Mouse (Mus musculus): ENCODE measurements around the gene Tm2d3. TPM values are rescaled to one million over a fixed set of nuclear protein-coding genes. Genes with fewer than 3 reads are reported as not detected.

Gene Tm2d3
- total and polyA plus RNA-seq, 3 experiments, result 21.2 to 51.2 (median 24.0) TPM

GRCm38 (mm10) chr7:65678900-65679595 is 11.9 kb upstream of the Tm2d3 start:
- WGBS, result 61% methylated on average over 7 of the region's 7 CpGs

DNA sequence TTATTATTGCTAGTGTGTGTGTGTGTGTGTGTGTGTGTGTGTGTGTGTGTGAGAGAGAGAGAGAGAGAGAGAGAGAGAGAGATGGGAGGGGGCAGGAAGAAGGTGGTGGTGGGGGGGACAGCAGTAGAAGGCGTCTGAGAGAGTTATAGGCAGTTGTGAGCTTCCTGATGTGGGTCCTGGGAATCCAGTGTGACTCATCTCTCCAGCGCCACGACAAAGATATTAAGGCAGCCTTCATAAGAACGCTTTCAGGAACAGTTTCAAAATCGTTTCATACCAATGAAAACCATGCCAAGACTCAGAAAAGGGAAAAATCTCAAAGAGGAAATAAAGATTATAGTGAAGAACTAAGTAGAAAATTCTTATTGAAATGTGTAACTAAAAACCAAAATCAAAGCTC is 9.8 kb upstream of the Tm2d3 start:
- intact Hi-C loops (cut with DNase I), result no loop called here
- H3K79me2 ChIP-seq (replicated peaks; ENCODE audit: control insufficient read depth, insufficient read depth, low read length), result no peaks in the 10 kb centered on the region
- H3K4me3 ChIP-seq, result no peak overlapping the region
- H3K27ac ChIP-seq, result no peak overlapping the region
- no peak for DNase-seq
- 39% methylated on average over 5 of the region's 5 CpGs for WGBS
- TF ChIP-seq POLR2A (IDR thresholded peaks at IDR 0.05; ENCODE audit: insufficient read depth, low read depth, low read length) (no peak), CTCF (IDR thresholded peaks at IDR 0.05) (no peak), EP300 (IDR thresholded peaks at IDR 0.05; ENCODE audit: insufficient read depth, low read depth, low read length) (no peak)
- no peaks in the 10 kb centered on the region for H3K27me3 ChIP-seq (ENCODE audit: control insufficient read depth, insufficient read depth, low read length)
- H3K4me1 ChIP-seq (ENCODE audit: control insufficient read depth, insufficient read depth, low read length), result no peaks in the 10 kb centered on the region
- H3K36me3 ChIP-seq (ENCODE audit: control insufficient read depth, insufficient read depth, low read length), result no peaks in the 10 kb centered on the region
- no peak overlapping the region for H3K9ac ChIP-seq (ENCODE audit: low read depth, low read length)

More at GRCm38 (mm10) chr7:65678900-65679595, 11.9 kb upstream of the Tm2d3 start:
- Histone ChIP-seq H3K4me3 (no peak overlapping the region), H3K27me3 (ENCODE audit: control insufficient read depth, insufficient read depth, low read length) (no peaks in the 10 kb centered on the region), H3K36me3 (ENCODE audit: control insufficient read depth, insufficient read depth, low read length) (no peaks in the 10 kb centered on the region), H3K27ac (no peak overlapping the region), H3K79me2 (replicated peaks; ENCODE audit: control insufficient read depth, insufficient read depth, low read length) (no peaks in the 10 kb centered on the region), H3K4me1 (ENCODE audit: control insufficient read depth, insufficient read depth, low read length) (no peaks in the 10 kb centered on the region), H3K9ac (ENCODE audit: low read depth, low read length) (no peak overlapping the region)
- DNase-seq, result no peak
- intact Hi-C loops (cut with DNase I), result no loop called here
- TF ChIP-seq POLR2A (IDR thresholded peaks at IDR 0.05; ENCODE audit: insufficient read depth, low read depth, low read length), result no peak
- no peak for TF ChIP-seq EP300 (IDR thresholded peaks at IDR 0.05; ENCODE audit: insufficient read depth, low read depth, low read length)
- no peak for TF ChIP-seq CTCF (IDR thresholded peaks at IDR 0.05)

- H3K36me3 ChIP-seq (ENCODE audit: control insufficient read depth, insufficient read depth, low read length), result no peaks in the 10 kb centered on the region
- no peak overlapping the region for H3K9ac ChIP-seq (ENCODE audit: low read depth, low read length)
- H3K27me3 ChIP-seq (ENCODE audit: control insufficient read depth, insufficient read depth, low read length), result no peaks in the 10 kb centered on the region
- H3K79me2 ChIP-seq (replicated peaks; ENCODE audit: control insufficient read depth, insufficient read depth, low read length), result no peaks in the 10 kb centered on the region
- no peak overlapping the region for H3K4me3 ChIP-seq
- no peak overlapping the region for H3K27ac ChIP-seq
- no peaks in the 10 kb centered on the region for H3K4me1 ChIP-seq (ENCODE audit: control insufficient read depth, insufficient read depth, low read length)
- WGBS, result 73% methylated on average over 7 of the region's 7 CpGs
- no peak for TF ChIP-seq EP300 (IDR thresholded peaks at IDR 0.05; ENCODE audit: insufficient read depth, low read depth, low read length)
- no peak for TF ChIP-seq CTCF (IDR thresholded peaks at IDR 0.05)
- no peak for TF ChIP-seq POLR2A (IDR thresholded peaks at IDR 0.05; ENCODE audit: insufficient read depth, low read depth, low read length)
- no peak for DNase-seq
- intact Hi-C loops (cut with DNase I), result no loop called here
Observed at GRCm38 (mm10) chr7:65684256-65684835, 6.6 kb upstream of the Tm2d3 start.

GRCm38 (mm10) chr7:65686664-65687063 is 4.3 kb upstream of the Tm2d3 start:
- Histone ChIP-seq H3K9ac (ENCODE audit: low read depth, low read length) (no peak overlapping the region), H3K4me3 (no peak overlapping the region), H3K36me3 (ENCODE audit: control insufficient read depth, insufficient read depth, low read length) (no peaks in the 10 kb centered on the region), H3K27ac (no peak overlapping the region), H3K27me3 (ENCODE audit: control insufficient read depth, insufficient read depth, low read length) (no peaks in the 10 kb centered on the region), H3K4me1 (ENCODE audit: control insufficient read depth, insufficient read depth, low read length) (no peaks in the 10 kb centered on the region), H3K79me2 (replicated peaks; ENCODE audit: control insufficient read depth, insufficient read depth, low read length) (no peaks in the 10 kb centered on the region)
- no peak for DNase-seq
- intact Hi-C loops (cut with DNase I), result no loop called here
- TF ChIP-seq CTCF (IDR thresholded peaks at IDR 0.05) (no peak), POLR2A (IDR thresholded peaks at IDR 0.05; ENCODE audit: insufficient read depth, low read depth, low read length) (no peak), EP300 (IDR thresholded peaks at IDR 0.05; ENCODE audit: insufficient read depth, low read depth, low read length) (no peak)
- WGBS, result 94% methylated on average over 9 of the region's 9 CpGs

DNA sequence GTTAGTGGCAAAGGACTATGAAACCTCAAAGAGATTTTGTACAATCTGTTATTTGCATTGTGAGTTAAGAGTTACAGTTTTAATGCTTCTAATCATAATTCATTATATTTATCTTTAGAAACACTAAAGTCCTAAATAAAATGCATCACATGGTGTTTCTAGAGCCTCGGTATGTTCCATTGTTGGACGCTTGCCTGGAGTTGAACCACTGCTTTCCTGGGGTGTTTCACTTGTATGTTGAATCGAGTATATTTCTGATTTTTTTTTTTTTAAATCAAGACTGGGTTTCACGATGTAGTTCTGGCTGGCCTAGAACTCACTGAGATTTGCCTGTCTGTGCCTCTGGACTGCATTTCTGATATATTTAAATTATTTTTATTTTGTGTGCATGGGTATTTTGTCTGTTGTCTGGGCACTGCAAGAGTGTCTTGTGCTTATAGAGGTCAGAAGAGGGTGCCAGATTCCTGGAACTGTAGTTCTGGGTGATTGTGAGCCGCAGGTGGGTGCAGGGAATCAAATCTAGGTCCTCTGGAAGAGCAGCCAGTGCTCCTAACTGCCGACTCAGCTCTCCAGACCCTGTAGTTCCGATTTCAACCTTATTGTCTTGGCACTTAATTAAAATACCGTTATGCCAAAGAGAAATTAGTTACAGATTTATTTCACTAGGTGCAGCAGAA is 1.1 kb downstream of the Tm2d3 start:
- TF ChIP-seq POLR2A (IDR thresholded peaks at IDR 0.05; ENCODE audit: insufficient read depth, low read depth, low read length), result no peak
- no peak for TF ChIP-seq EP300 (IDR thresholded peaks at IDR 0.05; ENCODE audit: insufficient read depth, low read depth, low read length)
- TF ChIP-seq CTCF (IDR thresholded peaks at IDR 0.05), result no peak
- H3K27me3 ChIP-seq (ENCODE audit: control insufficient read depth, insufficient read depth, low read length), result no peaks in the 10 kb centered on the region
- DNase-seq, result no peak
- H3K9ac ChIP-seq (ENCODE audit: low read depth, low read length), result no peak overlapping the region
- no peaks in the 10 kb centered on the region; the same call in 1 of the 2 replicates for H3K4me1 ChIP-seq (ENCODE audit: control insufficient read depth, insufficient read depth, low read length)
- 80% methylated on average over 8 of the region's 8 CpGs for WGBS
- H3K4me3 ChIP-seq, result no peak overlapping the region
- peaks cover 4% of the 10 kb centered on the region for H3K36me3 ChIP-seq (ENCODE audit: control insufficient read depth, insufficient read depth, low read length)
- intact Hi-C loops (cut with DNase I), result loop anchor here (5.0 kb wide), 1 partner anchor 50 kb away; the partner anchor contains the start of gene Tarsl2
- no peak overlapping the region for H3K27ac ChIP-seq
- no peaks in the 10 kb centered on the region for H3K79me2 ChIP-seq (replicated peaks; ENCODE audit: control insufficient read depth, insufficient read depth, low read length)

All from heart, adult 2 months (tissue).